Mouse (Mus musculus) thymus, adult 2 months (tissue): ENCODE results near the gene Pate4.

Experiments used
- CTCF ChIP-seq: fragments of 200-500 bp; IDR thresholded peaks from 2 replicates; pipeline ENCODE4 v1.5.1; 2012; ENCODE audit warnings: mild to moderate bottlenecking, control low read depth, low read length, moderate library complexity, borderline replicate concordance; ENCODE audit not compliant: control insufficient read depth, poor library complexity, insufficient read depth; ENCODE audit errors: extremely low read depth
- POLR2A ChIP-seq: fragments of 200-500 bp; IDR thresholded peaks from 2 replicates; pipeline ENCODE4 v1.6.1; 2012; ENCODE audit warnings: mild to moderate bottlenecking, low read length, control low read depth, moderate library complexity; ENCODE audit not compliant: control insufficient read depth, poor library complexity, insufficient read depth; ENCODE audit errors: extremely low read depth

- TF ChIP-seq CTCF (no peak), POLR2A (no peak)
These were observed 24.1 kb downstream of the Pate4 start for GRCm38 (mm10) chr9:35587674-35588073.
